Mouse (Mus musculus): ENCODE measurements around the gene Dmtf1. TPM values are rescaled to one million over a fixed set of nuclear protein-coding genes. Genes with fewer than 3 reads are reported as not detected.
"Not testable (repeated sequence)": the region's sequence is repeated elsewhere in the genome, so short reads cannot be mapped to it uniquely, and the experiment has no call there.

The Dmtf1 gene
- 36.7 and 39.3 TPM in 2 replicates for polyA plus RNA-seq (2014; fragmentation: Nextera tagmentation; extraction: Ambion mirVana)

DNA sequence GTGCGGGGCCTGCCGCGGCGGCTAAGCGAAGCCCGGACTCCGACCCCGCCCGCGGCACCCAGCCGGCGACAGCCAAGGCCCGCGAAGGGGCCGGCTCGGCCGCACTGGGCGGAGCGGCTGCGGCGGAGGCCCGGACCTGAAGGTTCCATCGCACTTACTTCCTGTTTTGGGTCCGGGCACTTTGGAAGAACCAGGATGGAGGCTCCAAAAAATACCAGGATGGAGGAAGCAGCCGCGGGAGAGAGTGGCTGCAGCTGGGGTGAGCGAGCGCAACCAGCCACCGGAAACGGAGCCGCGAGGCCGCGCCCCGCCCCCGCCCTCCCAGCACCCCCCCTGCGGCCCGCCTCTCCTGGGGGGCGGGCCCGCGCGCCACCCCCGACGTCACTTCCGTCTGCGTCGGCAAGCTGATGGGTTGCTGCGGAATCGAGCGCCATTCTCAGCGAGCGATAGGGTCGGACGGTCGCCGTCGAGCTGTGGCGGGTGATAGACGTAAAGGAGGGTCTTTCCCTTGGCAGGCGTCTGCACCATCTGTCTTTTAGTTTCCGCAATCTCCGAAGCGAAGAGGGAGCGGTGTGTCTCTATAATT lies at the start of gene Dmtf1:
TSS of gene Dmtf1 (minus strand) at position 321 of the 586 bp plus-strand sequence.
- Histone ChIP-seq H3K27me3 (ENCODE audit: control insufficient read depth, insufficient read depth, low read length) (no peaks in the 10 kb centered on the region), H3K36me3 (ENCODE audit: control insufficient read depth, insufficient read depth, low read length) (no peaks in the 10 kb centered on the region), H3K9ac (ENCODE audit: low read depth, low read length) (peak within 1 kb of the TSS; percentile 98), H3K4me3 (ENCODE audit: low read depth, low read length) (peak within 1 kb of the TSS; percentile 97), H3K4me2 (peak within 1 kb of the TSS; percentile 87), H3K9me3 (replicated peaks; ENCODE audit: control insufficient read depth, low read length) (no peaks in the 10 kb centered on the region), H3K4me1 (ENCODE audit: control insufficient read depth, insufficient read depth, low read length) (peaks cover 13% of the 10 kb centered on the region), H3K27ac (ENCODE audit: low read depth, low read length) (peak within 1 kb of the TSS; percentile 100)
- ATAC-seq (replicated peaks; ENCODE audit: insufficient number of reproducible peaks, low FRiP score, low TSS enrichment), result peak; percentile 98
- WGBS (ENCODE audit: insufficient replicate concordance), result 0% methylated on average over 51 of the region's 64 CpGs

DNA sequence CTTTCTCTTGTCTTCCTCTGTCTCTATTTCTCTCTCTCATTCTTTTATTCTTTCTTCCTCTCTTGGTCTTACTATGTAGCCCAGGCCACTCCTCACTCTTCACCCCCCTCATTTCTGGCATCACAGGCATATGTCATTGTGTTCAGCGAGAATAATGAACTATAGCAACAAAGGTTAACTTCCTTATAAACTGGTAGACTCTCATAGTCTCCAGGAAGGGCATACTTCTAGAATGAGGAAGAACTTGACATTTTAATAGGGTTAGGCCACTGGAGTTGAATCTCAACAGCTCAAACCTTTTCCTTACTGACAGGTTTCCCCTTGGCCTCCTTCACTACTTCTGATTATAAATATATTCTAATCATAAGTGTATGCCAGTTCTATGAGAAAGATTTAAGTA lies 24.9 kb upstream of the Dmtf1 start:
- no peak overlapping the region for H3K9ac ChIP-seq (ENCODE audit: low read depth, low read length)

DNA sequence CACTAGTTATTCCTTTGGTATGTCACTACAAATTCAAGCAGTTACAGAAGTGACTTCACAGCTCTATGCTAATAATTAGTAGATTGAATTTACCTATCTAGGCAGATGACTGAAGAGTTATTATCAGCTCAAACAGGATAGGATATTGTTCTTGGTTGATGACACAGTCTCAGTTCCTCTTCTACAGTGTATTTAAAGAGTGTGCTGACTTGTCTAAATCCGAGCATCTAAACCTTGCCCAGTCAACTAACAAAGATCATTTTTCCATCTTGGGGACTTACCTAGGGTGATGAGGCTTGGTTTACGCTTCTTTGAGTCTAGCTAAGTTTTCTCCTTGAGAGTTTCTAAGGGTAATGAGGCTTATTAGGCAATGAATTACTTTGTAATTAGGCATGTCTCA lies 11.7 kb upstream of the Dmtf1 start:
- Histone ChIP-seq H3K4me2 (no peak overlapping the region), H3K9ac (ENCODE audit: low read depth, low read length) (no peak overlapping the region), H3K9me3 (replicated peaks; ENCODE audit: control insufficient read depth, low read length) (no peaks in the 10 kb centered on the region), H3K27ac (ENCODE audit: low read depth, low read length) (no peak overlapping the region), H3K4me1 (ENCODE audit: control insufficient read depth, insufficient read depth, low read length) (no peaks in the 10 kb centered on the region), H3K4me3 (ENCODE audit: low read depth, low read length) (no peak overlapping the region), H3K36me3 (ENCODE audit: control insufficient read depth, insufficient read depth, low read length) (no peaks in the 10 kb centered on the region), H3K27me3 (ENCODE audit: control insufficient read depth, insufficient read depth, low read length) (no peaks in the 10 kb centered on the region)
- no peak for ATAC-seq (replicated peaks; ENCODE audit: insufficient number of reproducible peaks, low FRiP score, low TSS enrichment)
- 68% methylated on average over 2 of the region's 2 CpGs for WGBS (ENCODE audit: insufficient replicate concordance)

More for the DNA sequence above, 24.9 kb upstream of the Dmtf1 start:
- no peak for ATAC-seq (replicated peaks; ENCODE audit: insufficient number of reproducible peaks, low FRiP score, low TSS enrichment)
- WGBS (ENCODE audit: insufficient replicate concordance), result 57% methylated on average over 1 of the region's 1 CpGs
- Histone ChIP-seq H3K4me3 (ENCODE audit: low read depth, low read length) (no peak overlapping the region), H3K4me2 (no peak overlapping the region), H3K9me3 (replicated peaks; ENCODE audit: control insufficient read depth, low read length) (no peaks in the 10 kb centered on the region), H3K36me3 (ENCODE audit: control insufficient read depth, insufficient read depth, low read length) (no peaks in the 10 kb centered on the region), H3K27me3 (ENCODE audit: control insufficient read depth, insufficient read depth, low read length) (no peaks in the 10 kb centered on the region), H3K4me1 (ENCODE audit: control insufficient read depth, insufficient read depth, low read length) (no peaks in the 10 kb centered on the region), H3K27ac (ENCODE audit: low read depth, low read length) (no peak overlapping the region)

DNA sequence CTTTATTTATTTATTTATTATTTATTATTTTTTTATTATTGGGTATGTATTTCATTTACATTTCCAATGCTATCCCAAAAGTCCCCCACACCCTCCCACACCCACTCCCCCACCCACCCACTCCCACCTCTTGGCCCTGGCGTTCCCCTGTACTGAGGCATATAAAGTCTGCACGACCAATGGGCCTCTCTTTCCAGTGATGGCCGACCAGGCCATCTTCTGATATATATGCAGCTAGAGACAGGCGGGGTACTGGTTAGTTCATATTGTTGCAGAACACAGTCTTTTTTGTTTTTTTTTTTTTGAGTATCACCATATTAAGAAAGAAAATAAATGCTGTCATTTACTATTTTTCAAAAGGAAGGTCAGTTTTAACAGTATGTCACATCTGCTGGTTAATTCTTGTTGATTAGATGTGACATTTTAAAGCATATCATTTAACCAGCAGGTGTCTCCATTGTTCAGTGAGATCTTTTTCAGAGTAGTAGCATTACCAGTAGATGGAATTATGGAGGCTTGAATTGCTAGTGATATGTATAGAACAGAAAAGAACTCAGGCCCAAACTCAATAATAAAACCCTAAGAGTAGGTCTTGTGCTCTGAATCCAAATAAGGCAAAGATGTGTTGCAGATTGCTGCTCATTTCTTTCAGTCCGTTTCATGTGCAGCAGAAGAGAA lies 7.9 kb upstream of the Dmtf1 start:
- H3K9me3 ChIP-seq (replicated peaks; ENCODE audit: control insufficient read depth, low read length); ATAC-seq (replicated peaks; ENCODE audit: insufficient number of reproducible peaks, low FRiP score, low TSS enrichment); H3K4me2 ChIP-seq; H3K4me1 ChIP-seq (ENCODE audit: control insufficient read depth, insufficient read depth, low read length); H3K27me3 ChIP-seq (ENCODE audit: control insufficient read depth, insufficient read depth, low read length); H3K4me3 ChIP-seq (ENCODE audit: low read depth, low read length); H3K9ac ChIP-seq (ENCODE audit: low read depth, low read length); H3K36me3 ChIP-seq (ENCODE audit: control insufficient read depth, insufficient read depth, low read length); H3K27ac ChIP-seq (ENCODE audit: low read depth, low read length): not testable (repeated sequence)
- WGBS (ENCODE audit: insufficient replicate concordance), result 86% methylated on average over 3 of the region's 5 CpGs

DNA sequence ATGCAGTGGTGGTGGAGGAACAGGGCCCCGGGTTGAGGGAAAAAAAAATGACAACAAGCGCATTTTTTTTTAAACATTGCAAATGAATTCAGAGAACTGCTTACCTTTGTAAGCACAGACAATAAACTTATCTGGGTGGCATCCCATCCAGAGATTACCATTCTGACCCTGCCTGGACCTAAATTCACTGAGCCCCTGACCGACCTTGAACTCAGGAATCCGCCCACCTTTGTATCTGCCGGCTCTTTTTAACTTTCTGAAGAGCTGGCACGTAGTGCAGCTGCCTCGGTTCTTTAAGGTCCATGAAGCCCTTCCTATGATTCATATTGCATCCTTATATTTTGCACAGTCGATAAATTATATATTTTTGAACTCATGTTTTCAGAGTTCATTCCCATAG lies 4.8 kb upstream of the Dmtf1 start:
- 70% methylated on average over 8 of the region's 8 CpGs for WGBS (ENCODE audit: insufficient replicate concordance)

DNA sequence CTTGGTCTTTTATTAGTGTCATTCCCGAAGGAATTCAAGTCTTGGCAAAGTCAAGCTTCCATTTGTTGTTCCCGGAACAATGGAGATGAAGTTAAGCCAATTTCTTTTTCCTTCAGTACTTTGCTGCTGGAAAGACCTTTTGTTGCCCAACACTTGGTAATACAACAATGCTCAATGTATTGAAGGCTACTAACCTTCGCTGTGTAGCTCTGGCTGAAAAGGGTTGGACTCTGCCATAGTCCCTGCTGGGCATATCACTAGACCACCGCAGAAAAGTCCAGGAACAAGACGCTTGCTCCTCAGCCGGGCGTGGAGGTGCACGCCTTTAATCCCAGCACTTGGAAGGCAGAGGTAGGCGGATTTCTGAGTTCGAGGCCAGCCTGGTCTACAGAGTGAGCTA lies 3.6 kb upstream of the Dmtf1 start:
- not testable (repeated sequence) for H3K4me2 ChIP-seq; H3K4me1 ChIP-seq (ENCODE audit: control insufficient read depth, insufficient read depth, low read length); H3K4me3 ChIP-seq (ENCODE audit: low read depth, low read length); H3K9ac ChIP-seq (ENCODE audit: low read depth, low read length); H3K9me3 ChIP-seq (replicated peaks; ENCODE audit: control insufficient read depth, low read length); H3K36me3 ChIP-seq (ENCODE audit: control insufficient read depth, insufficient read depth, low read length); H3K27ac ChIP-seq (ENCODE audit: low read depth, low read length); ATAC-seq (replicated peaks; ENCODE audit: insufficient number of reproducible peaks, low FRiP score, low TSS enrichment); H3K27me3 ChIP-seq (ENCODE audit: control insufficient read depth, insufficient read depth, low read length)
- WGBS (ENCODE audit: insufficient replicate concordance), result 92% methylated on average over 10 of the region's 10 CpGs

More for the DNA sequence above, 4.8 kb upstream of the Dmtf1 start:
- no peak overlapping the region for H3K4me2 ChIP-seq
- H3K36me3 ChIP-seq (ENCODE audit: control insufficient read depth, insufficient read depth, low read length), result no peaks in the 10 kb centered on the region
- H3K4me3 ChIP-seq (ENCODE audit: low read depth, low read length), result no peak overlapping the region
- H3K27me3 ChIP-seq (ENCODE audit: control insufficient read depth, insufficient read depth, low read length), result no peaks in the 10 kb centered on the region
- no peak overlapping the region for H3K27ac ChIP-seq (ENCODE audit: low read depth, low read length)
- peaks cover 6% of the 10 kb centered on the region for H3K4me1 ChIP-seq (ENCODE audit: control insufficient read depth, insufficient read depth, low read length)
- H3K9me3 ChIP-seq (replicated peaks; ENCODE audit: control insufficient read depth, low read length), result no peaks in the 10 kb centered on the region
- no peak overlapping the region for H3K9ac ChIP-seq (ENCODE audit: low read depth, low read length)
- no peak for ATAC-seq (replicated peaks; ENCODE audit: insufficient number of reproducible peaks, low FRiP score, low TSS enrichment)

DNA sequence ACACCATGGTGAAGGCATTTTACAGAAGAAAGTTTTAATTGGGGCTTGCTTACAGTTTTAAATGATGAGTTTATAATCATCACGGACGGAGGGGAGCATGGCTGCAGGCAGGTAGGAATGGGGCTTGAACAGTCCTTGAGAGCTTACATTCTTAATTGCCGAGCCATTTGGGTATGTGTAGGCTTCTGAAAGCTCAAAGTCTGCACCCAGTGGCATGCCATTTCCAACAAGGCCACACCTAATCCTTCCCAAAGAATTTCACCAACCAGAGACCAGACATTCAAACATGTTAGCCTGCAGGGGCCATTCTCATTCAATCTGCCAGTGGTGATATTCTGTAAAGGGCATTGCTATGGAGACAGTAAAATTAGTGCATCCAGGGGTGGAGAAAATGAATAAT lies 1.8 kb upstream of the Dmtf1 start:
- Histone ChIP-seq H3K9me3 (replicated peaks; ENCODE audit: control insufficient read depth, low read length) (no peaks in the 10 kb centered on the region), H3K4me3 (ENCODE audit: low read depth, low read length) (no peak overlapping the region), H3K27ac (ENCODE audit: low read depth, low read length) (no peak overlapping the region), H3K36me3 (ENCODE audit: control insufficient read depth, insufficient read depth, low read length) (no peaks in the 10 kb centered on the region), H3K4me1 (ENCODE audit: control insufficient read depth, insufficient read depth, low read length) (peaks cover 6% of the 10 kb centered on the region), H3K9ac (ENCODE audit: low read depth, low read length) (no peak overlapping the region), H3K27me3 (ENCODE audit: control insufficient read depth, insufficient read depth, low read length) (no peaks in the 10 kb centered on the region), H3K4me2 (no peak overlapping the region)
- 85% methylated on average over 3 of the region's 3 CpGs for WGBS (ENCODE audit: insufficient replicate concordance)
- ATAC-seq (replicated peaks; ENCODE audit: insufficient number of reproducible peaks, low FRiP score, low TSS enrichment), result no peak

DNA sequence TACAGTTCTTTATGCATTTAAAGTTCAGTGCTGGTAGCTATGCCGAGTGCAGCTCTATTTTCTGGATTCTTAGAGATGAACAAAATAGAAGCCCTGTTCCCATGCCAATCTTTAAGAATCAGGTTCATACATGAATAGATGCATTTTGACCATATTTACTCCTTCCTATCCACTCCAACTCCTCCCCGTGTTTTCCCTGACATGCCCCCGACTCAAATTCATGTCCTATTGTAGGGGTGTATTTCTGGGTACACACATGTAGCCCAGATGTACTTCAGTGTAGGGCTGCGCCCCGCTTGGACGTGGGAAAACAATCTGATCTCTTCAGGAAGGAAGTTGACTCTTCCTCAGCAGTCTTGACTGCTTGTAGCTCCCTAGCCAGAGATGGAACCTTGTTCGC lies 512 bp upstream of the Dmtf1 start:
- peak overlapping the region; percentile 98 for H3K9ac ChIP-seq (ENCODE audit: low read depth, low read length)
- H3K27ac ChIP-seq (ENCODE audit: low read depth, low read length), result peak overlapping the region; percentile 100
- H3K4me3 ChIP-seq (ENCODE audit: low read depth, low read length), result peak overlapping the region; percentile 97
- 14% methylated on average over 7 of the region's 7 CpGs for WGBS (ENCODE audit: insufficient replicate concordance)
- H3K4me1 ChIP-seq (ENCODE audit: control insufficient read depth, insufficient read depth, low read length), result peaks cover 7% of the 10 kb centered on the region
- H3K9me3 ChIP-seq (replicated peaks; ENCODE audit: control insufficient read depth, low read length), result no peaks in the 10 kb centered on the region
- H3K36me3 ChIP-seq (ENCODE audit: control insufficient read depth, insufficient read depth, low read length), result no peaks in the 10 kb centered on the region
- H3K4me2 ChIP-seq, result peak overlapping the region; percentile 87
- H3K27me3 ChIP-seq (ENCODE audit: control insufficient read depth, insufficient read depth, low read length), result no peaks in the 10 kb centered on the region
- ATAC-seq (replicated peaks; ENCODE audit: insufficient number of reproducible peaks, low FRiP score, low TSS enrichment), result no peak
